Mouse (Mus musculus) gastrocnemius, adult 2 months (tissue): ENCODE measurements around the gene Rsad2. TPM values are rescaled to one million over a fixed set of nuclear protein-coding genes. Genes with fewer than 3 reads are reported as not detected.
"Not testable (repeated sequence)": the region's sequence is repeated elsewhere in the genome, so short reads cannot be mapped to it uniquely, and the experiment has no call there.

Source experiments
- DNase-seq: peaks from one replicate; pipeline ENCODE4 v3.0.0; 2022
- H3K27ac ChIP-seq: fragments of 200-600 bp; 2 replicates; pipeline ENCODE4 v1.8.1; 2022; ENCODE audit warnings: mild to moderate bottlenecking
- H3K4me3 ChIP-seq: fragments of 200-600 bp; 2 replicates; pipeline ENCODE4 v1.8.1; 2022; ENCODE audit warnings: mild to moderate bottlenecking, moderate library complexity
- CTCF ChIP-seq: fragments of 200-600 bp; IDR thresholded peaks from 2 replicates; pipeline ENCODE4 v1.8.1; 2022; ENCODE audit warnings: antibody characterized with exemption, mild to moderate bottlenecking, moderate library complexity
- intact Hi-C: fragments of 180-260 bp; cut with DNase I; formaldehyde crosslinking; loops from one replicate; pipeline ENCODE4 v1.15.1; 2025
- total RNA-seq, 2 experiments: library from RNA; stranded (reverse); gene quantifications; 2 replicates each; pipeline ENCODE4 v1.2.3; 2021

Rsad2 gene
- total RNA-seq, 2 experiments from 2014 or later = 0.46 to 0.53 TPM

DNA sequence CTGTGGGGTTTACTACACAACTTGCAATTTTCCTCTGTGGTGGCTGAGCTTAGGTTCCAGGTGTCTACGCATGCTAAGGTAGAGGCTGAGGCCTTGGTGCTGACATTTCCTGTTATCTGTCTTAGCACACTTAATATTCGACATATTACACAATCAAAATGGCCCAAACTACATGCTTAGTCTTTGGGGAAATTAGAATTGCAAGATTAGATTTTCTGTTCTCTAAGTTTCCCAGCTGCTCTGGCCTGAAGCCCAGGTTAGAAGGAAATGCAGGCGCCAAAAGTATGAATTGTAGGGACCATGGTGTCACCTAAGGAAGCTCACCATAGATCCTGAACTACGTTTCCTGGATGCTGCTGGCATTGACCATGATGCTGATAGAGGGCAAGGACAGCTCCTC, 19.9 kb downstream of the Rsad2 start:
- TF ChIP-seq CTCF = no peak
- Histone ChIP-seq H3K4me3 (no peak overlapping the region), H3K27ac (no peak overlapping the region)
- peak; percentile 40 for DNase-seq
- intact Hi-C loops = no loop called here

DNA sequence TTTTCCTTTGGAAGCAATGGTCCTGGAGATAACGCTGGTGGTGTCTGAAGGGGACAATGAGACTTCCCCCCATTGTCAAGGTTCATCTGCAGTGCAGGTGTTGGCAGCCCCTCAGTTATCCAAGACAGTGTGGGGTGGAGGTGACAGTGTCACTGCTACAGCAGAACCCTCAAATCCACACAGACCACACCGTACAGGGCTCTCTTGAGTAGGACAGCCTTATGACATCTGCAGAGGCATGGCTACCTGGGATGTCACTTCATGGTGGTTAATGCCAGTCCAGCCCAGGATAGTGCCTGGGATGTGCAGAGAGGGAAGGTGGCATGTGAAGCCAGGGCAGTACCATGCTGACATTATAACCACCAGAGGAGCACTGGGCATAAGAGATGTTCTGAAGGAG, 27.5 kb downstream of the Rsad2 start:
- intact Hi-C loops, H3K27ac ChIP-seq, H3K4me3 ChIP-seq, DNase-seq: not testable (repeated sequence)

DNA sequence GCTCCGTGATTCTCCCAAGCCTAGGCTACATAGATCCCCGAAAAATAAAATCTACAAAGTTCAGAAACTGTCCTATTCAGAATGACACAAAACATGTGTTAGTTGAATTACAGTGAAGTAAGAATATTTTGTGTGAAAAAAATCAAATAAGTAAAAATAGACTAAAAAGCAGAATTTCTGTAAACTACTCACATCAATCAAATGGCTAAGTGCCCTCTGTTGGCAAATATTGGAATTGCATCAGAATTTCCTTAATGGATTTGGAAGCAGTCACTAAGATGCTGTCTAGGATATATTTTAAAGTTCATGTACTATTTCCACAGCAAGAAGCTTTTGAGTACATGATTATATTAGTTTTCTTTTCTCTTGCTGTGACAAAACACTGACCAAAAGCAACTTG, 31.4 kb downstream of the Rsad2 start:
- no peak for DNase-seq
- TF ChIP-seq CTCF = peak; percentile 72
- no peak overlapping the region for H3K27ac ChIP-seq
- H3K4me3 ChIP-seq = no peak overlapping the region
- intact Hi-C loops = no loop called here

DNA sequence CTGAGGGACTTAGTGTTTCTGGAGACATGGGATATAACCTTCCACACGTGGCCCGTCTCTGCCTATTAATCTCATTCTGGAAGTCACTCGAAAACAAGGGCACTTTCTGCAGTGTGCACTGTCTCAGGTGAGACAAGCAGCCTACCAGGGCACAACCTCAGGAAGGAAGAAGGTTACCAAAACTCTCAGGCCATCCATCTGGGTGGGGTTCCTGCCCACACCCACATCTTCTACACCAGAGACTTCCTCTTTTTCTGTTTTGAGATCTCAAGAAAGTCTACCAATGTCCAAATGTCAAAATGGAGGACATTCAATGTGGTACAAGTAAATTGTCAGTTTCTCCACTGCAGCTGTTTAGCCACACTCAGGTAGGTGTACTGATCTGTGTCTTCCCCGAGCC, 37.9 kb downstream of the Rsad2 start:
- Histone ChIP-seq H3K27ac (no peak overlapping the region), H3K4me3 (no peak overlapping the region)
- DNase-seq = no peak
- TF ChIP-seq CTCF = no peak
- intact Hi-C loops = no loop called here

DNA sequence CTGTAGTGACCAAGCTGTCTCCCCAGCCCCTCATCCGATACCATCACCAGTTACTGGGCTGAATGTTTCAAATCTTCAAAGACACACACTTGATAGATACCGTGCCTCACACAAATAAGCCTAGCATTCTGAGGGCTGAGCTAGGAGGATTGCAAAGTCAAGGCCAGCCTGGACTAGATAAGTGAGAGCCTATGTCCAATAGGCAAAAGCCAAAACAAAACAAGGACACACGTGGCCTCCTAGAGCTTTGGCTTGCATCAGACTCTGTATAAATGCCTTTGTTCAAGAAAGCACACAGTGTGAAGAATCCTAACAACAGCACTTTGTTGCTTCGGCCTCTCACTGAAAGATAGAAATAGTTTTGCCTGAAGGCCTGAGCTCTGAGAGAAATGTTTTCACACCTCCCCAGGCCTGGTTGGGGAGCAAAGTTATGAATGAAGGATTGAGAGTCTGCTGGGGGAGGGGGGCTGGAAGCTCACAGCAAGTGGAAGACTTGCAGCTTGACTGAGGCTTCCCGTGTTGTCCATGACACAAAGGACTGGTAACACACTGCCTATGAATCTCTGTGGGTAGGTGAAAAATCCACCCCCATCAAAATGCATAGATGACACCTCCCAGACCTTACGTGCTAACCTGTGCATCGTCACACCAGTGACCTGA, 39.5 kb downstream of the Rsad2 start:
- no peak for TF ChIP-seq CTCF
- DNase-seq = no peak
- Histone ChIP-seq H3K27ac (no peak overlapping the region), H3K4me3 (no peak overlapping the region)
- intact Hi-C loops = no loop called here

DNA sequence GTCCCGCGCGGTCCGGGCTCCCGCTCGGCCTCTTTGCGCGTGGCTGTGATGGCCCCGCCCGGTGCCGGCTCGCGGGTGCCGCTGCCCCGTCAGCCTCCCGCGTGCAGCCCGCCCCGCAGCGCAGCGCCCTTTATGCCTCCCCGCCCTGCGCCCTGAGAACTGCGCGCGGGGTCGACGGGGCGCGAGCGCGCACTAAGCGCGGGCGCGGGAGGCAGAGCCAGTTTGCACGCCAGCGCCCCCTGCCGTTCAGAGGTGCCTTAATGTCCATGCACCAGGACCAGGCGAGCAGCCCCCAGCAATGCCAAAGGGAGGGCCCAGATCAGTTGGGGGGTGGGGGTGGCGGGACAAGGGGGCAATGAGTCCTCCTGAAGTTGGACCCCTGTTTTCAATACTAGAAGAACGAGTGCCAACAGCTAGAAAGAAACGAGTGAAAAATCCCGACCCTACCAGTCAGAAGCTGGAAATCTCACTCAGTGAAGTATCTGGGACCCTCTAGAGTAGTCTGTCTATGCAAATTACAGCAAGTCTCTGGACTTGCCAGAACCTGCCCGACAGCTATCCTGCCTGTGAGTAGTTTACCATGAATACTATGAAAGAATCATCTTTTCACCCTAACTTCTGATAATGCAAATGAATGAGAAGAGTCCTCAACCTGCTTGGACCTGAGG, 41.0 kb downstream of the Rsad2 start, which contains the start of gene Rnf144a:
TSS of gene Rnf144a (minus strand) at position 151 of the 668 bp plus-strand sequence.
- peak; percentile 79 for TF ChIP-seq CTCF
- DNase-seq = peak; percentile 93
- H3K4me3 ChIP-seq = peak within 1 kb of the TSS; percentile 97
- H3K27ac ChIP-seq = peak within 1 kb of the TSS; percentile 90
- intact Hi-C loops = loop anchor here (2.0 kb wide), 1 partner anchor 100 kb away; no protein-coding TSS in a partner anchor

DNA sequence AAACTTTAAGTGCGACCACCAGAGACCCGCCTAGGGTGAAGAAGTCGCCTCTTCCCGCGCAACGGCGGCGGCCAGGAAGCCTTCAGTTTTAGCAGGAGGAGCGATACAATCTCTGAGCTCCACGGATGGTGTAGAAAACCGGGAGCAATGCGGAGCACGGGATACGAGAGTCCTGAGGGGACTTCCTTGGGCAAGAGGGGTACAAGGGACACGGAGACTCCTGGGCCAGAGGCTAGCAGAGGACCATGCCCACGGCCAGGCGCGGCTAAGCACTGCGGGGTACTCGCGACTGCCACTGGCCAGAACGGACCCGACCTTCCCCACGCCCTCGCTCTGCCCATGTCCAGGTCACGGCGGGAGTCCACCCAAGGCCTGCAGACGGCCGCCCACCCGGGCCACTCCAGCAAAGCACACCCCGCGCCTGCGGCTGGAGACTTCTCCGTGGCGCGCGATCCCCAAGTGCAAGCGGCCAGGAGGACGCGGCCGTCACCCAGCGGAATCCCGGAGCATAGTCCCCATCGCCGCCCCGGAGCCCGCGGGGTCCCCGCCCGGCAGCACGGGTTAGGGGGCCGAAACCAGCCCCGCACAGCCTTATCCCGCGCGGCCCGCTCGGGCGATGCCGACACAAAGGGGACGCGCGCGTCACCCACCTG, 41.7 kb downstream of the Rsad2 start:
- DNase-seq = peak; percentile 60
- Histone ChIP-seq H3K27ac (peak overlapping the region; percentile 90), H3K4me3 (peak overlapping the region; percentile 97)
- intact Hi-C loops = loop anchor here (2.0 to 5.0 kb wide), 2 partner anchors 82 to 100 kb away; no protein-coding TSS in a partner anchor
- no peak for TF ChIP-seq CTCF

DNA sequence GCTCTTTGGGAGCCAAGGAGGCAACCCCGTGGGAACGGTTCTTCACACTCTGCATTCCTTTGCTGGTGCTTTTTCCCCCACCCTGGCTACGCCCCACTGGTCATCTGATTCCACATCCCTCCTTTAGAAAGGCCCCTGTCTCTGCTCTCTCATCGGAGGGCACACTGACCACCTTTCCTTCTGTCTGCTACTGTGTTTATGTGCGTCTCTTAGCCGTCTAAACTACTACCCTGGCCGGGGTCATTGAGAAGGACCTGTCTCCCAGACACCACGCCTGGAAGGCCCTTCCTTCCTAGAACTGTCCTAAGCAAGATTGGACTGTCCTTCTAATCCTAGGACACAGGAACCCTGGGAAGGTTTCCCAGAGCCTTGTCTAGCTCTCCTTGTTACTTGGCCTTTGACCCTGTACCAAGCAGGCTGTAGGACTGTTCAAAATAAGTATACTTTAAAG, 42.3 kb downstream of the Rsad2 start:
- H3K27ac ChIP-seq = peak overlapping the region; percentile 90
- intact Hi-C loops = loop anchor here (2.0 to 5.0 kb wide), 2 partner anchors 82 to 99 kb away; no protein-coding TSS in a partner anchor
- no peak for TF ChIP-seq CTCF
- no peak for DNase-seq
- H3K4me3 ChIP-seq = peak overlapping the region; percentile 97

DNA sequence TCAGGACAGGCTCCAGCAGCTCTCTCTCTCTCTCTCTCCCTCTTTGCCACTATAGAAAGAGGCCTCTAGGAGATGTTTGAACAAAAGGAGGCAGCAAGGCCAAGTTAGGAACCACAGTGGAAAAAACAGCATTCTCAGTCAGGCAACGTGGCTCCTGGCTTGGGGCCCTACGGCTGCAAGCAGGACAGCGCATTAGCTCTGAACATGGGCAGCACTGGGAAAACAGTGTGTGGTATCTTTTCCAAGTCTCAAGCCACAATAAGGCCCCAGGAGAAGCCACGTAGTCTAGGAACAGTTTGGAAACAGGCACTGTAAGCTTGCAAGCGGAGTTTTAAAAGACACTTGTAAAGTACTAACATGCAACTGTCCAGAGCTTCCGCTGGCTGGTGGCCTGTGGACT, 43.5 kb downstream of the Rsad2 start:
- peak overlapping the region; percentile 97 for H3K4me3 ChIP-seq
- intact Hi-C loops = loop anchor here (5.0 kb wide), 1 partner anchor 81 kb away; no protein-coding TSS in a partner anchor
- no peak for TF ChIP-seq CTCF
- peak overlapping the region; percentile 90 for H3K27ac ChIP-seq
- DNase-seq = peak; percentile 68

DNA sequence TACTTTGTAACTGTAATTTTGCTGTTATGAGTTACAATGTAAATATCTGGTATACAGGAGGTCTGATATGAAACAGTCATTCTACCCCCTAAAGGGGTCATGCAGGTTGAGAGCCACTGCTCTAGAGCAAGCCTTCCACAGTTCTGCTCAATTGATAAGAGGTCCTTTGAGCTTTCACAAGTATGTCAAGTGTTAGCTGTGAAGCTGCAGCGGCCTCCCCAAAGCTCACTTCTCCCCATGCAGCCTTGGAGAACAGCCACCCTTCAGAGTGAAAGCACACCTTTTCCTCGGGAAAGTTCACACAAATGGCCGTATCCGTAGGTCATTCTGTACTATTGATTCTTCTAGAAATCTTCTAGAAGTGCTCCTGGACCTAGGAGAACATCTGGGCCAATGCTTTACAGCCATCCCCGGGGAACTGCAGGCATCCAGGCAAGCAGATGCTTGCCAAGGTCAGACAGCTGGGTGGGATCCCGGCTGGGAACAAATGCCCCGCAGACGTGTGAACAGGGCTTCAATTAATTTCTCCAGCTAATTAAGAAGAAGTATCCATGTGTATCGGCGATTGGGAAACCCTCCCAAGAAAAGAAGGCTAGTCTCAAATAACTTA, 44.3 kb downstream of the Rsad2 start:
- intact Hi-C loops = loop anchor here (5.0 kb wide), 1 partner anchor 80 kb away; no protein-coding TSS in a partner anchor
- peak overlapping the region; percentile 90 for H3K27ac ChIP-seq
- TF ChIP-seq CTCF = no peak
- peak; percentile 42 for DNase-seq
- H3K4me3 ChIP-seq = peak overlapping the region; percentile 97

DNA sequence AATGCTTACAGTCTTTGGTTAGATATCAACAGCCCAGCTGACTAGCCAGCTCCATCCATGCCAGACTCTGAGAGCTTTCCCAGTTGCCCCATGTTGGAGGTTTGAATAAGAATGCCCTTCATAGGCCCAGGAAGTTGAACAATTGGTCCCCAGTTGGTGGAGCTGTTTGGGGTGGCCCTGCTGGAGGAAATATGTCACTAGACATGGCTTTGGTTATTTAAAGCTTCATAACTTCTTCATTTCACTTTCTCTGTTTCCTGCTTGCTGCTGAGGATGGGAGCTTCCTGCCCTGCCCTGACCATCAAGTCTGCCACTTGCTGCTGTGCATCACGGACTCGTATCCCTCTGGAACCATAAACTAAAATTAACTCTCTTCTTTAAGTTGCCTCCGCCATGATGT, 45.8 kb downstream of the Rsad2 start:
- Histone ChIP-seq H3K27ac (no peak overlapping the region), H3K4me3 (no peak overlapping the region)
- intact Hi-C loops = loop anchor here (5.0 kb wide), 1 partner anchor 78 kb away; no protein-coding TSS in a partner anchor
- no peak for TF ChIP-seq CTCF
- DNase-seq = no peak

DNA sequence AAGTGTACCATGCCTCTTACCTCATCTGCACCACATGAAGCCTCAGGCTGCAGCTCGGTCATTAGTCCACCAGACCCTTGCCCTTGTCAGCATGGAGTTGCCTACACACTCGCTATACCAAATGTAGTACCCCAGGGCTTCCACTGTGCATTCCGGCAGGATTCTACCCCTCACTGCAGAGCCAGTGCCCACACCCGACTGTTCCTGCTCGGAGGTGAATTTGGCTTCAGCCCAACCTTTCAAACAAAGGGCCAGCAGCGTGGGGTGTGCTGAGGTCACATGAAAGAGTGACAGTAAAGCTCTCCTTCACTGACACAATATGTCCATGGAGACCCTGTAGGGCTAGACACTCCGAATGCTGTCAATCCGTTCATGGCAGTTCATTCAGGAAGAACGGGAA, 47.5 kb downstream of the Rsad2 start:
- Histone ChIP-seq H3K4me3 (no peak overlapping the region), H3K27ac (no peak overlapping the region)
- DNase-seq = no peak
- intact Hi-C loops = no loop called here
- no peak for TF ChIP-seq CTCF
